Mouse (Mus musculus) liver, embryonic 18 days (tissue): ENCODE results near the gene Pml. TPM values are rescaled to one million over a fixed set of nuclear protein-coding genes. Genes with fewer than 3 reads are reported as not detected.

Experiments
- polyA plus RNA-seq: library from polyadenylated mRNA; depleted of rRNA; stranded (reverse); fragments of >200 nt; gene quantifications from 2 replicates; pipeline ENCODE4 v1.2.3, GENCODE M21; 2012; rRNA removed

Pml gene
- 15.6 and 15.8 TPM in 2 replicates for polyA plus RNA-seq

GRCm38 (mm10) chr9:58249592-58250192, at the start of gene Pml:
Gene Pml, minus strand, starts transcription at chr9:58249786.

GRCm38 (mm10) chr9:58253033-58253804, 3.6 kb upstream of the Pml start, which contains the start of gene Stoml1:
Gene Stoml1, plus strand, starts transcription at chr9:58253164.

DNA sequence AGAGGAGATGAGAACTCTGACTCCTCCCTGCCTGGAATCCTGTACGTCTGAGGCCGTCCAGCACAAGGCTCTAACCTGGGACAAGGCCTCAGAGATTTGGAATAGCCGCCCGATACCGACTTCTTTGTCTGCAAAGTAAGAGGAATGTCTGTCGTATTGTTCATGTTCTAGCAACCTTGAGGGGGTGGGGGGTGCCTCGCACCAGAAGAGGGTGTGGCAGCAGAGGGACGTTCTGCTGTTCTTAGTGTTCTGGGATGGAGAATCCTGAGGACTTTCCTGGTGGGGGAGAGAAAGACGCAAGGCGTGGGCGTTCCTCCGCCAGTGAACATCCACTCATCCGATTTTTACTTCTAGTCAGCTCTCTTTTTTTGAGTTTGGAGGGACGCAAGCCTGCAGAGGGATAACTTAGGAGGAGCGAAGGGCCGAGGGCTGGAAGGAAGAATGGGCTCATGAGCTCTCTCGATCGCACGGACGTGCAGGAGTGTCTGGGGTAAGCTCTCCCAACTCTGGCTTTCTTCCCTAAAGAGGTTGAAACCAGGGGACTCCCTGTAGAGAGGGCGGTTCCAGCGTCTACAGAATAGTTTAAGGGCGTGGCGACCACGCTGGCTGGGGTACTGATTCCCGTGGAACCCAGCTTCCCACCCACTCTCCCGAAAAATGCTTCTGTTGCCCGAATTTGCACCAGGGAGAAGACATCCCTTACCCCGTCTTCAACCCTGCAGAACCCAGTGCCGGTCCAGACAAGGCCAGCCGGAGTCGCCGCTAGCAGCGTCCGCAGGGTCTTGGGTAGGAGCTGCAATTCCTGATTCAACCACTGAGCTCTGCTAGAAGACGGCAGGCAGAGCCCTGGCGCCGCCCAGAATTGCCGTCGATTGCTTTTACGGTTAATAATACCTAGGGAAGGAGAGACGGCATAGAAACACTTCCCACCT, 45.8 kb downstream of the Pml start, which contains the start of the genes Islr and Islr2:
Gene Islr (minus strand): TSS at position 791 of the 932 bp plus-strand sequence.
Gene Islr2 (minus strand): TSS at position 804 of the 932 bp plus-strand sequence.

Other genes starting within 250 kb of the Pml start
- 0.13 and 0.22 TPM in 2 replicates for gene Cyp11a1, start 243.4 kb downstream of the Pml start, polyA plus RNA-seq
- gene Stra6, start 186.0 kb downstream of the Pml start, polyA plus RNA-seq: not detected in 2 replicates
- not detected in 2 replicates for gene Ccdc33, start 131.0 kb downstream of the Pml start, polyA plus RNA-seq
- 6.0 and 6.1 TPM in 2 replicates for gene Islr, start 45.5 kb downstream of the Pml start, polyA plus RNA-seq
- gene Islr2, start 45.5 kb downstream of the Pml start, polyA plus RNA-seq: 0.03 and 0.05 TPM in 2 replicates
- gene Stoml1, start 3.4 kb upstream of the Pml start, polyA plus RNA-seq: 5.7 and 5.9 TPM in 2 replicates
- 2.6 and 2.7 TPM in 2 replicates for gene Loxl1, start 63.4 kb upstream of the Pml start, polyA plus RNA-seq
- gene Tbc1d21, start 120.7 kb upstream of the Pml start, polyA plus RNA-seq: not detected in 2 replicates
- gene Insyn1, start 238.8 kb upstream of the Pml start, polyA plus RNA-seq: 0.09 and 0.11 TPM in 2 replicates